Mouse (Mus musculus) heart, adult 2 months (tissue): ENCODE results near the gene Acot12. TPM values are rescaled to one million over a fixed set of nuclear protein-coding genes. Genes with fewer than 3 reads are reported as not detected.

ENCODE experiments used
- DNase-seq, 2 experiments: peaks; one replicate each; pipeline ENCODE4 v3.0.0; 2021
- H3K27ac ChIP-seq: fragments of 200-600 bp; 2 replicates; pipeline ENCODE4 v1.8.1; 2022
- H3K27me3 ChIP-seq: fragments of 200-500 bp; 2 replicates; pipeline ENCODE4 v1.6.1; 2012; ENCODE audit warnings: mild to moderate bottlenecking, low read length, inconsistent platforms, mixed read lengths; ENCODE audit not compliant: control insufficient read depth, insufficient read depth
- H3K36me3 ChIP-seq: fragments of 200-500 bp; 2 replicates; pipeline ENCODE4 v1.6.1; 2012; ENCODE audit warnings: low read length, inconsistent platforms; ENCODE audit not compliant: control insufficient read depth, insufficient read depth
- H3K4me1 ChIP-seq: fragments of 200-500 bp; 2 replicates; pipeline ENCODE4 v1.6.1; 2011; ENCODE audit warnings: low read length; ENCODE audit not compliant: control insufficient read depth, insufficient read depth
- H3K4me3 ChIP-seq: fragments of 200-600 bp; 2 replicates; pipeline ENCODE4 v1.8.1; 2022
- H3K79me2 ChIP-seq: fragments of 200-500 bp; replicated peaks from 2 replicates; pipeline ENCODE4 v1.6.1; 2012; ENCODE audit warnings: mild to moderate bottlenecking, inconsistent platforms, low read length, moderate library complexity, mixed read lengths; ENCODE audit not compliant: control insufficient read depth, insufficient read depth
- H3K9ac ChIP-seq: fragments of 200-500 bp; 2 replicates; pipeline ENCODE4 v1.6.1; 2012; ENCODE audit warnings: low read depth, mild to moderate bottlenecking, control low read depth, inconsistent platforms, low read length, mixed read lengths
- CTCF ChIP-seq: fragments of 200-600 bp; IDR thresholded peaks from 2 replicates; pipeline ENCODE4 v1.8.1; 2022; ENCODE audit warnings: antibody characterized with exemption, mild to moderate bottlenecking, moderate library complexity
- EP300 ChIP-seq: fragments of 200-500 bp; IDR thresholded peaks from 2 replicates; pipeline ENCODE4 v1.6.1; 2011; ENCODE audit warnings: low read depth, low read length, control low read depth; ENCODE audit not compliant: insufficient read depth
- POLR2A ChIP-seq: fragments of 200-500 bp; IDR thresholded peaks from 2 replicates; pipeline ENCODE4 v1.6.1; 2011; ENCODE audit warnings: mild to moderate bottlenecking, low read depth, low read length, control low read depth; ENCODE audit not compliant: insufficient read depth
- WGBS: fragments of 180-500 bp; shearing (Covaris S2); methylation state at CpG from one replicate; pipeline ENCODE4 v1.1.7; 2018; 5-methylcytosine and 5-hydroxymethylcytosine counted together
- intact Hi-C: fragments of 180-260 bp; cut with DNase I; formaldehyde crosslinking; loops from one replicate; pipeline ENCODE4 v1.15.1; 2025
- polyA plus RNA-seq: library from polyadenylated mRNA; depleted of rRNA; stranded (reverse); fragments of >200 nt; gene quantifications from 2 replicates; pipeline ENCODE4 v1.2.3, GENCODE M21; 2012
- total RNA-seq, 2 experiments: library from RNA; stranded (reverse); gene quantifications; 2 replicates each; pipeline ENCODE4 v1.2.3; 2021

Gene Acot12
- total and polyA plus RNA-seq, 3 experiments: 0.16 TPM; not detected in 2

GRCm38 (mm10) chr13:91807874-91808575 is 66.7 kb downstream of the Acot12 start:
- Histone ChIP-seq H3K27me3 (no peaks in the 10 kb centered on the region), H3K27ac (peak overlapping the region; percentile 87), H3K79me2 (no peaks in the 10 kb centered on the region; the same call in 1 of the 2 replicates), H3K4me1 (peaks cover 4% of the 10 kb centered on the region; the same call in 1 of the 2 replicates), H3K36me3 (no peaks in the 10 kb centered on the region; the same call in none of the 2 replicates), H3K9ac (peak overlapping the region; percentile 53), H3K4me3 (peak overlapping the region; percentile 99)
- TF ChIP-seq EP300: no peak
- no peak for TF ChIP-seq POLR2A
- no peak for TF ChIP-seq CTCF
- no peak for DNase-seq
- intact Hi-C loops: loop anchor here (5.0 kb wide), 2 partner anchors 44 to 529 kb away; no protein-coding TSS in a partner anchor
- WGBS: 27% methylated on average over 20 of the region's 20 CpGs

- intact Hi-C loops: loop anchor here (5.0 kb wide), 2 partner anchors 43 to 528 kb away; no protein-coding TSS in a partner anchor
- WGBS: 33% methylated on average over 2 of the region's 2 CpGs
- no peak overlapping the region for H3K27ac ChIP-seq
- no peaks in the 10 kb centered on the region for H3K79me2 ChIP-seq
- DNase-seq: no peak
- peak; percentile 80 for TF ChIP-seq CTCF
- TF ChIP-seq POLR2A: no peak
- no peak for TF ChIP-seq EP300
- H3K27me3 ChIP-seq: no peaks in the 10 kb centered on the region
- peaks cover 4% of the 10 kb centered on the region; the same call in 1 of the 2 replicates for H3K4me1 ChIP-seq
- H3K36me3 ChIP-seq: no peaks in the 10 kb centered on the region; the same call in none of the 2 replicates
- no peak overlapping the region for H3K9ac ChIP-seq
- H3K4me3 ChIP-seq: no peak overlapping the region
Observed at GRCm38 (mm10) chr13:91809476-91809875, 68.2 kb downstream of the Acot12 start.

GRCm38 (mm10) chr13:91814670-91815069 is 73.4 kb downstream of the Acot12 start:
- H3K4me3 ChIP-seq: no peak overlapping the region
- H3K27me3 ChIP-seq: no peaks in the 10 kb centered on the region
- H3K9ac ChIP-seq: no peak overlapping the region
- no peak for DNase-seq
- intact Hi-C loops: no loop called here
- no peak for TF ChIP-seq POLR2A
- TF ChIP-seq EP300: no peak
- no peak for TF ChIP-seq CTCF
- 82% methylated on average over 5 of the region's 5 CpGs for WGBS
- no peak overlapping the region for H3K27ac ChIP-seq
- H3K4me1 ChIP-seq: no peaks in the 10 kb centered on the region
- H3K36me3 ChIP-seq: no peaks in the 10 kb centered on the region
- no peaks in the 10 kb centered on the region for H3K79me2 ChIP-seq

- WGBS: 78% methylated on average over 6 of the region's 6 CpGs
- Histone ChIP-seq H3K4me1 (peaks cover 6% of the 10 kb centered on the region), H3K9ac (no peak overlapping the region), H3K27me3 (no peaks in the 10 kb centered on the region), H3K36me3 (peaks cover 2% of the 10 kb centered on the region; the same call in 1 of the 2 replicates), H3K27ac (no peak overlapping the region), H3K4me3 (no peak overlapping the region), H3K79me2 (no peaks in the 10 kb centered on the region)
- TF ChIP-seq POLR2A: no peak
- no peak for TF ChIP-seq CTCF
- TF ChIP-seq EP300: no peak
- intact Hi-C loops: no loop called here
- no peak for DNase-seq
Observed at GRCm38 (mm10) chr13:91823735-91824134, 82.4 kb downstream of the Acot12 start.

GRCm38 (mm10) chr13:91824845-91825550 is 83.7 kb downstream of the Acot12 start:
- TF ChIP-seq EP300: no peak
- TF ChIP-seq POLR2A: no peak
- TF ChIP-seq CTCF: no peak
- Histone ChIP-seq H3K79me2 (no peaks in the 10 kb centered on the region), H3K36me3 (peaks cover 2% of the 10 kb centered on the region; the same call in 1 of the 2 replicates), H3K27me3 (no peaks in the 10 kb centered on the region), H3K4me3 (no peak overlapping the region), H3K27ac (no peak overlapping the region), H3K9ac (no peak overlapping the region), H3K4me1 (peaks cover 6% of the 10 kb centered on the region)
- WGBS: 32% methylated on average over 4 of the region's 4 CpGs
- intact Hi-C loops: no loop called here
- peak; percentile 31 for DNase-seq

GRCm38 (mm10) chr13:91826066-91826465 is 84.8 kb downstream of the Acot12 start:
- Histone ChIP-seq H3K36me3 (peaks cover 2% of the 10 kb centered on the region; the same call in 1 of the 2 replicates), H3K27ac (peak overlapping the region; percentile 44), H3K4me1 (peaks cover 6% of the 10 kb centered on the region), H3K79me2 (no peaks in the 10 kb centered on the region), H3K4me3 (no peak overlapping the region), H3K27me3 (no peaks in the 10 kb centered on the region), H3K9ac (no peak overlapping the region)
- TF ChIP-seq CTCF (no peak), POLR2A (no peak), EP300 (no peak)
- DNase-seq: peak; percentile 26 to 44
- WGBS: 64% methylated on average over 2 of the region's 2 CpGs
- intact Hi-C loops: no loop called here
